Mouse (Mus musculus) adrenal gland, adult (tissue): Measurements from ENCODE around the gene Cpne7.

Source experiments
- DNase-seq, 2 experiments: peaks; one replicate each; pipeline ENCODE4 v3.0.0; 2022 to 2023; ENCODE audit warnings: low spot score in 1 of 2; ENCODE audit not compliant: inconsistent age in 2 of 2

Cpne7 gene

GRCm38 (mm10) chr8:123117127-123117731, at the start of gene Cpne7:
Gene Cpne7, plus strand, starts transcription at chr8:123117374.
- peak in 1 of 2 experiments; percentile 59 for DNase-seq

- peak in 1 of 2 experiments; percentile 47 for DNase-seq
Observed at GRCm38 (mm10) chr8:123071176-123071575, 46.0 kb upstream of the Cpne7 start.

- no peak for DNase-seq
Observed at GRCm38 (mm10) chr8:123077213-123077612, 40.0 kb upstream of the Cpne7 start.

- DNase-seq, result no peak
Observed at GRCm38 (mm10) chr8:123082993-123083392, 34.2 kb upstream of the Cpne7 start.

- no peak for DNase-seq
Observed at GRCm38 (mm10) chr8:123083610-123084009, 33.6 kb upstream of the Cpne7 start.

GRCm38 (mm10) chr8:123087289-123087688, 29.9 kb upstream of the Cpne7 start:
- peak in 1 of 2 experiments; percentile 49 for DNase-seq

- no peak for DNase-seq
Observed at GRCm38 (mm10) chr8:123097216-123097615, 20.0 kb upstream of the Cpne7 start.

- peak in 1 of 2 experiments; percentile 47 for DNase-seq
Observed at GRCm38 (mm10) chr8:123097786-123098584, 19.2 kb upstream of the Cpne7 start.

GRCm38 (mm10) chr8:123100288-123100687, 16.9 kb upstream of the Cpne7 start:
- no peak for DNase-seq

- no peak for DNase-seq
Observed at GRCm38 (mm10) chr8:123101244-123101643, 15.9 kb upstream of the Cpne7 start.

- DNase-seq, result peak; percentile 97 to 99
Observed at GRCm38 (mm10) chr8:123101735-123102685, 15.2 kb upstream of the Cpne7 start, which contains the start of gene Rpl13. Gene Rpl13, plus strand, starts transcription at chr8:123102350.

GRCm38 (mm10) chr8:123102855-123103254, 14.3 kb upstream of the Cpne7 start:
- peak; percentile 38 to 73 for DNase-seq

- no peak for DNase-seq
Observed at GRCm38 (mm10) chr8:123103285-123103684, 13.9 kb upstream of the Cpne7 start.

- DNase-seq, result no peak
Observed at GRCm38 (mm10) chr8:123104046-123104767, 13.0 kb upstream of the Cpne7 start.

GRCm38 (mm10) chr8:123105553-123106326, 11.4 kb upstream of the Cpne7 start:
- DNase-seq, result peak in 1 of 2 experiments; percentile 69

- DNase-seq, result peak in 1 of 2 experiments; percentile 57
Observed at GRCm38 (mm10) chr8:123106531-123106930, 10.6 kb upstream of the Cpne7 start.

GRCm38 (mm10) chr8:123108010-123108409, 9.2 kb upstream of the Cpne7 start:
- no peak for DNase-seq

GRCm38 (mm10) chr8:123108953-123109352, 8.2 kb upstream of the Cpne7 start:
- no peak for DNase-seq

GRCm38 (mm10) chr8:123110649-123111048, 6.5 kb upstream of the Cpne7 start:
- DNase-seq, result peak; percentile 49 to 79

GRCm38 (mm10) chr8:123112892-123113291, 4.3 kb upstream of the Cpne7 start:
- DNase-seq, result no peak
